Mouse (Mus musculus) spleen, adult 2 months (tissue): ENCODE measurements around the gene Tpcn1.

Experiments used
- CTCF ChIP-seq: fragments of 200-500 bp; IDR thresholded peaks from 2 replicates; pipeline ENCODE4 v1.5.1; 2011; ENCODE audit warnings: mild to moderate bottlenecking, inconsistent platforms; ENCODE audit not compliant: insufficient read depth, insufficient read length, insufficient replicate concordance; ENCODE audit errors: extremely low read depth
- POLR2A ChIP-seq: fragments of 200-500 bp; IDR thresholded peaks from 2 replicates; pipeline ENCODE4 v1.6.1; 2011; ENCODE audit warnings: low read depth, low read length, inconsistent platforms

DNA sequence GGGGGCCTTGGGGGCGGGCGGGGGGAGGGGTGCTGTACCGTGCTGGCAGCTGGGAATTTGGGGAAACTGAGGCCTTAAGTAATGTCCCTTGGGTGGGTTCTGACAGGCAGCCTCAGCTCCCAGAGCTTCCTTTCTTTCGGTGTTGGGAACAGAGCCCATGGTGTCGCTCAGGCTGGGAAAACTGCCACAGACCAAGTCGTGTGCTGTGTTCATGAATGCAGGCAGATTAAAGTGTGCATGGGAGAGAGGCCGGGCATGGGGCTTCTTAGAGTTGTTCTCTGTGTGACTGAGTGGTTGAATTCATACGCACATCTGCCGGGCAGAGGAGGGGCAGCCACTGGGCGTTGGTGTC is 33.3 kb upstream of the Tpcn1 start:
- TF ChIP-seq CTCF = no peak
- no peak for TF ChIP-seq POLR2A
